In the genomic region with DNA sequence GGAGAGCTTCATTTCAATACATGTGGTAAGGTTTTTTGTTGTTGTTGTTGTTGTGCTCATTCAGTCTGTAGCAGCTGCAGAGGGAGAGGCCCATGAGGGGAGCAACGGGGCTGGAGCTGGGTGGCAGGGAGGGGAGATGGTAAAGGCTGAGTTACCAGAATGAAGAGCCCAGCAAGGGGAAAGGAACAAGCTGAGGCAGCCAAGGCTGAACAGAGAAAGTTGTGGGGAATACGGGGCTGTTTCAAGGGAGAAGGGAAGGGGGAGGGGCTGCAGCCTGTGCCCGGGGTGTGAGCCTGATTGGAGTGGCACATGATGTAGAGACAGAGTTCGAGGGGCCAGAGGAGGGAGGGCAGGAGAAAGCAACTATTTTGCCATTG, we compare ENCODE assay signal across 22 mouse cellular contexts. TPM values are rescaled to one million over a fixed set of nuclear protein-coding genes. Genes with fewer than 3 reads are reported as not detected.
DNase-seq lines count a peak whose midpoint lies in the region; ATAC-seq lines count a peak whose summit lies in the region.
"Had no signal": no experiment of that assay in that cellular context is flagged by ENCODE, and none has a peak within 500 bp of the region (broad histone marks: within the 10 kb centered on the region; RNA-seq: fewer than 3 reads in every experiment).

No protein-coding gene starts in this region.

- WGBS in heart, embryonic 10.5 days = 44% methylated on average over 4 of the region's 4 CpGs
- 33% methylated on average over 4 of the region's 4 CpGs for WGBS in heart, embryonic 16.5 days
- WGBS in lung, embryonic 15.5 days = 23% methylated on average over 4 of the region's 4 CpGs

- H3K9me3 ChIP-seq in heart, embryonic 10.5 days = no peaks in the 10 kb centered on the region
- H3K9me3 ChIP-seq in heart, embryonic 16.5 days (replicated peaks; ENCODE audit: control insufficient read depth, low read length) = no peaks in the 10 kb centered on the region
- no peaks in the 10 kb centered on the region for H3K9me3 ChIP-seq in lung, embryonic 15.5 days
- H3K9me3 ChIP-seq: embryonic facial prominence, embryonic 12.5 days; limb, embryonic 10.5 days; liver, embryonic 15.5 days had no signal

- DNase-seq in heart, embryonic 10.5 days (ENCODE audit: low spot score) = no peak
- DNase-seq in heart, adult 11 months = no peak
- no peak for DNase-seq in heart, postnatal 10 days
- DNase-seq in lung, postnatal 25 days (ENCODE audit: low spot score) = no peak
- DNase-seq in adrenal gland, adult (ENCODE audit: inconsistent age in 2 of 2, low spot score in 1 of 2) = no peak
- DNase-seq: adrenal gland, adult 8-10 months; cerebellum, adult 2 months; cerebellum, postnatal 25 days; kidney, postnatal 25 days; liver had no signal

- H3K27me3 ChIP-seq in heart, embryonic 10.5 days (ENCODE audit: insufficient read depth, poor library complexity, severe bottlenecking) = peaks cover 13% of the 10 kb centered on the region; the same call in 1 of the 2 replicates
- H3K27me3 ChIP-seq in heart, embryonic 16.5 days (ENCODE audit: control insufficient read depth, insufficient read depth, low read length) = no peaks in the 10 kb centered on the region
- no peaks in the 10 kb centered on the region for H3K27me3 ChIP-seq in lung, embryonic 15.5 days
- H3K27me3 ChIP-seq: liver, embryonic 15.5 days had no signal

- intact Hi-C loops in heart, postnatal 10 days (cut with DNase I) = no loop called here

- no peak for ATAC-seq in heart, embryonic 16.5 days (replicated peaks; ENCODE audit: extremely low read depth, insufficient read depth, low FRiP score)
- ATAC-seq in lung, embryonic 15.5 days (ENCODE audit: borderline replicate concordance, extremely low read depth, low FRiP score, low TSS enrichment) = peak; percentile 80
- ATAC-seq: intestine, postnatal 0 days had no signal

- no peaks in the 10 kb centered on the region for H3K36me3 ChIP-seq in heart, embryonic 10.5 days
- H3K36me3 ChIP-seq in heart, embryonic 16.5 days (ENCODE audit: control insufficient read depth, insufficient read depth) = no peaks in the 10 kb centered on the region
- no peaks in the 10 kb centered on the region for H3K36me3 ChIP-seq in lung, embryonic 15.5 days
- H3K36me3 ChIP-seq: embryonic facial prominence, embryonic 12.5 days; limb, embryonic 10.5 days; liver, embryonic 15.5 days had no signal

- H3K4me3 ChIP-seq in heart, embryonic 10.5 days = no peak overlapping the region
- no peak overlapping the region for H3K4me3 ChIP-seq in heart, embryonic 16.5 days (ENCODE audit: low read length)
- no peak overlapping the region for H3K4me3 ChIP-seq in lung, embryonic 15.5 days
- H3K4me3 ChIP-seq: embryonic facial prominence, embryonic 12.5 days; layer of hippocampus, adult 2 months; limb, embryonic 10.5 days; liver, embryonic 15.5 days had no signal

- H3K4me1 ChIP-seq in heart, embryonic 10.5 days = peaks cover 6% of the 10 kb centered on the region; the same call in 1 of the 2 replicates
- H3K4me1 ChIP-seq in heart, embryonic 16.5 days (ENCODE audit: control insufficient read depth, insufficient read depth, low read length) = peaks cover 5% of the 10 kb centered on the region; the same call in 1 of the 2 replicates
- H3K4me1 ChIP-seq in lung, embryonic 15.5 days = 0 out of 2 replicates have a peak, but pooled peaks cover 4% of the 10 kb centered on the region
- H3K4me1 ChIP-seq: embryonic facial prominence, embryonic 12.5 days; liver, embryonic 15.5 days had no signal

- 0 out of 2 replicates have a peak overlapping the region, but pooled peaks have one; percentile 29 for H3K27ac ChIP-seq in heart, embryonic 10.5 days
- peak overlapping the region; percentile 77 for H3K27ac ChIP-seq in heart, embryonic 16.5 days (ENCODE audit: low read length)
- H3K27ac ChIP-seq in lung, embryonic 15.5 days = peak overlapping the region; percentile 61
- H3K27ac ChIP-seq: embryonic facial prominence, embryonic 12.5 days; layer of hippocampus, adult 2 months; limb, embryonic 10.5 days; liver, embryonic 15.5 days had no signal

- H3K4me2 ChIP-seq in heart, embryonic 16.5 days (ENCODE audit: low read depth, low read length) = no peak overlapping the region
- H3K4me2 ChIP-seq in lung, embryonic 15.5 days = no peak overlapping the region
- H3K4me2 ChIP-seq: embryonic facial prominence, embryonic 12.5 days; liver, embryonic 15.5 days; midbrain, embryonic 11.5 days had no signal

- H3K9ac ChIP-seq in heart, embryonic 16.5 days (ENCODE audit: low read length) = no peak overlapping the region
- H3K9ac ChIP-seq in lung, embryonic 15.5 days = no peak overlapping the region
- H3K9ac ChIP-seq: embryonic facial prominence, embryonic 12.5 days; liver, embryonic 15.5 days had no signal

RNA-seq across cellular contexts. Expression of a gene that starts 53.1 kb away (rescaled TPM):
- polyA plus RNA-seq in heart, embryonic 10.5 days (2016; fragmentation: Nextera tagmentation; extraction: Ambion mirVana) = 0.10 TPM in 1 of 2 replicates, not detected in the other
- 0.05 TPM in 1 of 2 replicates, not detected in the other for polyA plus RNA-seq in heart, embryonic 16.5 days (2015; fragmentation: Nextera tagmentation; extraction: Ambion mirVana)
- not detected for total RNA-seq in heart, postnatal 10 days (2021)
- polyA plus RNA-seq in lung, embryonic 15.5 days (2015; fragmentation: Nextera tagmentation; extraction: Ambion mirVana) = not detected in 2 replicates
- total RNA-seq: MEL had no signal
- polyA plus RNA-seq: C2C12; gonadal fat pad, adult 2 months; kidney, embryonic 14.5 days; liver, embryonic 15.5 days had no signal
